Mouse (Mus musculus) limb, embryonic 13.5 days (tissue): ENCODE results near the gene Timm17b. TPM values are rescaled to one million over a fixed set of nuclear protein-coding genes. Genes with fewer than 3 reads are reported as not detected.
"Not testable (repeated sequence)": the region's sequence is repeated elsewhere in the genome, so short reads cannot be mapped to it uniquely, and the experiment has no call there.

Source experiments
- ATAC-seq: fragments of 200-750 bp; cut with Nextera tagmentation; 2 replicates; pipeline ENCODE4 v1.8.0; 2017; ENCODE audit warnings: low read depth, moderate number of reproducible peaks, moderate TSS enrichment; ENCODE audit not compliant: low FRiP score
- H3K27ac ChIP-seq: fragments of 300-500 bp; sonication (generic); 2 replicates; pipeline ENCODE4 v1.5.1; 2015; ENCODE audit warnings: inconsistent platforms, mild to moderate bottlenecking, moderate library complexity
- H3K27me3 ChIP-seq: fragments of 300-500 bp; sonication (generic); 2 replicates; pipeline ENCODE4 v1.6.1; 2015; ENCODE audit warnings: mild to moderate bottlenecking, inconsistent platforms
- H3K36me3 ChIP-seq: fragments of 300-500 bp; sonication (generic); 2 replicates; pipeline ENCODE4 v1.6.1; 2015; ENCODE audit warnings: inconsistent platforms, mild to moderate bottlenecking, moderate library complexity
- H3K4me1 ChIP-seq: fragments of 300-500 bp; sonication (generic); 2 replicates; pipeline ENCODE4 v1.6.1; 2015; ENCODE audit warnings: inconsistent platforms
- H3K4me2 ChIP-seq: fragments of 300-500 bp; sonication (generic); replicated peaks from 2 replicates; pipeline ENCODE4 v1.6.1; 2015; ENCODE audit warnings: inconsistent platforms, mild to moderate bottlenecking, moderate library complexity
- H3K4me3 ChIP-seq: fragments of 300-500 bp; sonication (generic); 2 replicates; pipeline ENCODE4 v1.5.1; 2015; ENCODE audit warnings: moderate library complexity, mild to moderate bottlenecking, inconsistent platforms
- H3K9ac ChIP-seq: fragments of 300-500 bp; sonication (generic); 2 replicates; pipeline ENCODE4 v1.6.1; 2015; ENCODE audit warnings: mild to moderate bottlenecking, inconsistent platforms
- H3K9me3 ChIP-seq: fragments of 300-500 bp; sonication (generic); 2 replicates; pipeline ENCODE4 v1.6.1; 2016; ENCODE audit warnings: inconsistent platforms
- WGBS: fragments of 180-500 bp; shearing (Covaris S2); methylation state at CpG from one replicate; pipeline ENCODE4 v1.1.7; 2015; 5-methylcytosine and 5-hydroxymethylcytosine counted together
- polyA plus RNA-seq: library from polyadenylated mRNA; unstranded; fragments of >200 nt; fragmentation: Nextera tagmentation; extraction: Ambion mirVana; gene quantifications from 2 replicates; pipeline ENCODE4 v1.2.1, GENCODE M21; 2015

Timm17b gene
- polyA plus RNA-seq, 1 experiment from 2014 or later = 179 TPM

DNA sequence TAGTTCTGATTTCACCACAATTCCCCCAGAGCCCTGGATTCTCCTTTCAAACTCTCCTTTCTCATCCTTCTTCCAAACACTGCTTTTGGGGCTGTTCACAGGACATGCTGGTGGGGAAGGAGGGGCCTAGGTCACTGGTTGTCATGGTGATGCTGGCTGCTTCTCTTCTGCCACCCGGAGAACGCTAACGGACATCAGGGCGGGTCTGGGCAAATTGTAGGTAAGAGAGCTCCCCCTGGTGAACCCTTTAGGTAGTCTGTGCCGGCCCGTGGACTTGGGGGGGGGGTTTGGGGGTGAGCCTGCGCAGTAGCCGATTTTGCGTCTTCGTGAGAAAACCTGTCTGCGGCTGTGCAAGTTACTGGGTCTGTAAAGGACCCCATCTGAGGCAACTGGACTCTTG lies 19.3 kb upstream of the Timm17b start:
- Histone ChIP-seq H3K36me3 (peaks cover 6% of the 10 kb centered on the region; the same call in 1 of the 2 replicates), H3K27ac (no peak overlapping the region), H3K27me3 (no peaks in the 10 kb centered on the region), H3K9me3 (no peaks in the 10 kb centered on the region), H3K4me2 (peak overlapping the region; percentile 89), H3K9ac (no peak overlapping the region), H3K4me1 (peaks cover 3% of the 10 kb centered on the region; the same call in 1 of the 2 replicates), H3K4me3 (peak overlapping the region; percentile 8)
- ATAC-seq = peak; percentile 42; the same call in 1 of the 2 replicates
- WGBS = 7% methylated on average over 11 of the region's 11 CpGs

DNA sequence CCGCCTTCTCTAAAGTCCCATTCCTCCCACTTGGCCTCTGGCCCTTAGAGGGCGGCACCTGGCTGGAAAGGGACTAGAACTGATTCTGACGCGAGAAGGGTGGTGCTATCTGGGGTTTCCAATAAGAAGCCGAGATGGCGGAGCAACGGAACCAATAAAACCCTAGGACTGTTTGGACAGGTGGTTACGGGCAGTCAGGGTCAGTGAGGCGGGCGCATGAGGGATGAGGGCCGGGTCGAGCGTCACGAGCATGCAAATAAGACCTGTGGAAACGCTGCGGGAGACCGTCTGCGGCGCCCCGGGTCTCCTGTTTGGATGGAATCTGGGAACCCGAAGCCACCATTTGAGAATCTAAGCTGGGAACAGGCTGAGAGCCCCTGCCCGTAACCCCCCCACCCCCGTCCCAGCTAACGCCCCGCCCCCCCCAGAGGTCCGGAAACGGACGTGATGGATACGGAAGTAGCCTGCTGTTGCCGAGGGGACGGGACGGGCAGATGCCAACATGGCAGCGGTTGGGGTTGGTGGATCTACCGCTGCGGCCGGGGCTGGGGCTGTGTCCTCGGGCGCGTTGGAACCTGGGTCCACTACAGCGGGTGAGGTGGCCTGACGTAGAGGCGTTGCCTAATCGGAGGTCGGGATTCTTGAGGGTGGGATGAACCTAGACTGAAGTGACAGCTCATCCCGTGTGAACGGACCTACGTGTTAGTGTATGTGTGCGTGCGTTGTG lies 15.2 kb upstream of the Timm17b start, which contains the start of gene Slc35a2:
Slc35a2 (plus strand) TSS at position 188 of the 727 bp plus-strand sequence.
- Histone ChIP-seq H3K36me3 (peaks cover 3% of the 10 kb centered on the region; the same call in 1 of the 2 replicates), H3K4me2 (peak within 1 kb of the TSS; percentile 70), H3K4me3 (peak within 1 kb of the TSS; percentile 58), H3K9ac (peak within 1 kb of the TSS; percentile 56), H3K4me1 (peaks cover 3% of the 10 kb centered on the region; the same call in 1 of the 2 replicates), H3K27ac (peak within 1 kb of the TSS; percentile 75; the same call in 1 of the 2 replicates), H3K9me3 (no peaks in the 10 kb centered on the region), H3K27me3 (no peaks in the 10 kb centered on the region)
- ATAC-seq = peak; percentile 90
- WGBS = 12% methylated on average over 49 of the region's 49 CpGs

DNA sequence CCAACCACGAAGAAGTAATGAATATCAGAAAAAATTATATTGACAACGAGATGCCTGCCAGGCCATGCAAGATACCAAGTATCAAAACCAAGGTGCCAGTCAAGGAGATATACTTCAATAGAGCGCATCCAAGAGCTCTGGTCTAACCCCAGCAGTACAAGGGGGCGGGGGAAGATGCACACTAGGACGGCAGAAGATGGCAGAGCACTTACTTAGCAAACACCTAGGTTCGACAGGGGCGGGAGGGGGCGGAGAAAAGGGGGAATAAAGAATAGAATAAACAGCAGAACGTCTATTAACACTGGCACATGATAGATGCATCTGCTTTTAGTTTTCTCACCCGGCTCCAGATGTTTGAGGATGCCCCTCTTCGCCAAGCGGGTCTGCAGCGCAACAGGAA lies 946 bp upstream of the Timm17b start:
- H3K4me3 ChIP-seq = peak overlapping the region; percentile 56
- H3K9me3 ChIP-seq = no peaks in the 10 kb centered on the region
- H3K9ac ChIP-seq = peak overlapping the region; percentile 54
- H3K36me3 ChIP-seq = peaks cover 26% of the 10 kb centered on the region
- ATAC-seq = no peak
- no peaks in the 10 kb centered on the region for H3K27me3 ChIP-seq
- peaks cover 6% of the 10 kb centered on the region; the same call in 1 of the 2 replicates for H3K4me1 ChIP-seq
- peak overlapping the region; percentile 79; the same call in 1 of the 2 replicates for H3K27ac ChIP-seq
- WGBS = 39% methylated on average over 13 of the region's 13 CpGs
- peak overlapping the region; percentile 63 for H3K4me2 ChIP-seq

DNA sequence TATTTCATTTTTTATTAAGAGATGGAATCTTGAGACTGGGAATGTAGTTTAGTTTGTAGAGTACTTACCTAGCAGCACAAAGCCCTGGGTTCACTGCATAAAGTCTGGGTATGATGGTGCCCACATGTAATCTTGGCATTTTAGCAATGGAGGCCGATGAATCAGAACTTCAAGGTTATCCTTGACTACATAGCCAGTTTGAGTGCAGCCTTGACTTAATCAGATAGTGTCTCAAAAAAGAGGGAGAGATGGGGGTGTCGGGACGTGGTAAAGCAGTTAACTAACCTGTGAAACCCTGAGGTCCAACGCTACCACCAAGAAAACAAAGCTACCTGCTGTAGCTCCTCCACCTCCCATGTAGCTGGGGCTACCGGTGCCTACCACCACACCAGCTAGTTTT lies 5.3 kb downstream of the Timm17b start:
- WGBS = 86% methylated on average over 5 of the region's 5 CpGs
- Histone ChIP-seq H3K27ac (no peak overlapping the region), H3K9ac (no peak overlapping the region)

DNA sequence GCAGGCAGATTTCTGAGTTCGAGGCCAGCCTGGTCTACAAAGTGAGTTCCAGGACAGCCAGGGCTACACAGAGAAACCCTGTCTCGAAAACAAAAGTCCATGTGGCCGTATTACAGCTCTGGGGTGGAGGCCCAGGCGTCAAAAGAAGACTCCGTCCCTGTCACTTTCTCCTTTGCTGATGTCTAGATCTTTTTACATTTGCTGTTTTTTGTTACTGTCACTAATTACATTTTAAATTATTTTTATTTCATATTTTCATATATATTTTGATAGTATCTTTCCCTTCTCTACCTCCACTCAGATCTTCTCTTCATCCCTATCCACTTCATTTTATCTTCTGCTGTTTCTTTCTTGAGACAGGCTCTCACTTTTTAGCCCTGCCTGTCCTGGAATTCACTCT lies 8.6 kb downstream of the Timm17b start, which contains the start of gene Gm10491:
Gm10491 (minus strand) TSS at position 101 of the 400 bp plus-strand sequence.
- Histone ChIP-seq H3K27ac (no peak within 1 kb of the TSS), H3K27me3 (no peaks in the 10 kb centered on the region), H3K4me2 (no peak within 1 kb of the TSS), H3K9me3 (no peaks in the 10 kb centered on the region), H3K4me3 (no peak within 1 kb of the TSS), H3K9ac (no peak within 1 kb of the TSS), H3K4me1 (no peaks in the 10 kb centered on the region), H3K36me3 (peaks cover 12% of the 10 kb centered on the region)
- ATAC-seq = no peak
- WGBS = 91% methylated on average over 5 of the region's 5 CpGs

More for the DNA sequence above, 5.3 kb downstream of the Timm17b start:
- Histone ChIP-seq H3K9me3 (no peaks in the 10 kb centered on the region), H3K27me3 (no peaks in the 10 kb centered on the region), H3K4me2 (no peak overlapping the region), H3K4me3 (no peak overlapping the region), H3K36me3 (peaks cover 12% of the 10 kb centered on the region), H3K4me1 (no peaks in the 10 kb centered on the region)
- ATAC-seq = no peak

DNA sequence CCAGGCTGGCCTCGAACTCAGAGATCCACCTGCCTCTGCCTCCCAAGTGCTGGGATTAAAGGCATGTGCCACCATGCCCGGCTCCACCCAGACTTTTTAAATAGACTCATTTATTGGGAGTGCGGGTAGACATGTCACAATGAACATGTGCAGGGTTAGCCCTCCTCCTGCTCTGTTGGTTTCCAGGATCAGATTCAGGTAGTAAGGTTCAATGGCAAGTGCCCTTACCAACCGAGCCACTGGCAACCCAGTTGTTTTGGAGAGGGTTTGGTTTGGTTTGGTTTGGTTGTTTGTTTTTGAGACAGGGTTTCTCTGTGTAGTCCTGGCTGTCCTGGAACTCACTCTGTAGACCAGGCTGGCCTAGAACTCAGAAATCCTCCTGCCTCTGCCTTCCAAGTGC lies 10.1 kb downstream of the Timm17b start, which contains the start of gene Gm10490:
Gm10490 (plus strand) TSS at position 301 of the 400 bp plus-strand sequence.
- not testable (repeated sequence) for ATAC-seq, H3K4me1 ChIP-seq, H3K4me3 ChIP-seq, H3K27ac ChIP-seq, H3K4me2 ChIP-seq, H3K9me3 ChIP-seq, H3K9ac ChIP-seq, H3K27me3 ChIP-seq
- peaks cover 12% of the 10 kb centered on the region for H3K36me3 ChIP-seq
- WGBS = 93% methylated on average over 4 of the region's 4 CpGs

DNA sequence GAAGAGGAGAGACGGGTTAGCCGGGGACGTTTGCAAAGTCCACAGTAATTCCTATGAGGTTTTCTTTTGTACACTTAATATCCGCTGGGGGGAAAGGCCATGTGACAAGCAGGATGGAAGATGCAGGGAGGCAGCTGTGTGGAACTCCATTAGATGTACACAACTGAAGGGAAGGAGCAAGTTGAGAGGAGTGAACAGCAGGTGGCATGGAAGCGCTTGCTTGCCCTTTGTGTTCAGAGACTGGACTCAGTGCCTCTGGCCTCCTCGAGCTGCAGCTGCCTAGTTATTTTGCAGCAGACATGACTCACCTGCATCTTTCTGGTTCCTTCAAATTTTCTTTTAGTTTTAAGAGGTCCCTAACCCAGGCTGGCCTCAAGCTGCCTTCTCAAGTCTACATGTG lies 11.3 kb downstream of the Timm17b start:
- H3K9me3 ChIP-seq = no peaks in the 10 kb centered on the region
- H3K27me3 ChIP-seq = no peaks in the 10 kb centered on the region
- H3K9ac ChIP-seq = no peak overlapping the region
- H3K4me3 ChIP-seq = no peak overlapping the region
- no peaks in the 10 kb centered on the region for H3K4me1 ChIP-seq
- ATAC-seq = no peak
- H3K27ac ChIP-seq = no peak overlapping the region
- H3K4me2 ChIP-seq = no peak overlapping the region
- peaks cover 12% of the 10 kb centered on the region for H3K36me3 ChIP-seq
- WGBS = 69% methylated on average over 6 of the region's 6 CpGs

DNA sequence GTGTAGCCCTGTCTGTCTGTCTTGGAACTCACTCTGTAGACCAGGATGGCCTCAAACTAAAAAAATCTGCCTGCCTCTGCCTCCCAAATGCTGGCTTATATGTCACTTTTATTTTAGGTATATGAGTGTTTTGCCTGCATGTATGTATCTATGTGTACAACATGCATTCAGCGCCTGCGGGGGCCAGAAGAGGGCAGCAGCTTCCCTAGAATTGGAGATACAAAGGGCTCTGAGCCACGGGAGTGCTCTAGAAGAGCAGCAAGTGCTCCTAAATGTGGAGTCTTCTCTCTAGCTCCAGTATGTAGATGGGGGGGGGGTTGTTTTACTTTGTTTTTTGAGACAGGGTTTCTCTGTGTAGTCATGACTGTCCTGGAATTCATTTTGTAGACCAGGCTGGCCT lies 16.5 kb downstream of the Timm17b start:
- not testable (repeated sequence) for H3K4me3 ChIP-seq, H3K36me3 ChIP-seq, H3K9ac ChIP-seq, ATAC-seq, H3K27ac ChIP-seq, H3K9me3 ChIP-seq, H3K4me1 ChIP-seq, H3K4me2 ChIP-seq
- 15% methylated on average over 3 of the region's 3 CpGs for WGBS
- peaks cover 25% of the 10 kb centered on the region for H3K27me3 ChIP-seq

DNA sequence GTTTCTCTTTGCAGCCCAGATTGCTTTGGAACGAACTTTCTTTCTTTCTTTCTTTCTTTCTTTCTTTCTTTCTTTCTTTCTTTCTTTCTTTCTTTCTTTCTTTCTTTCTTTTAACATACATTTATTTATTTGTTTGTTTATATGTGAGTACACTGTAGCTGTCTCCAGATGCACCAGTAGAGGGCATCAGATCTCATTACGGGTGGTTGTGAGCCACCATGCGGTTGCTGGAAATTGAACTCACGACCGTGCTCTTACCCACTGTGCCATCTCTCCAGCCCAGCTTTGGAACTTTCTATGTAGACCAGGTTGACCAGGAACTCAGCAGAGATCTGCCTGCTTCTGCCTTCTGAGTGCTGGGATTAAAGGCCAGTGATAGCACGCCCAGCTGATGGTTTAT lies 18.8 kb downstream of the Timm17b start:
- H3K27ac ChIP-seq, ATAC-seq, H3K9me3 ChIP-seq, H3K4me1 ChIP-seq, H3K36me3 ChIP-seq, H3K9ac ChIP-seq, H3K4me3 ChIP-seq, H3K4me2 ChIP-seq: not testable (repeated sequence)
- 60% methylated on average over 6 of the region's 6 CpGs for WGBS
- H3K27me3 ChIP-seq = peaks cover 48% of the 10 kb centered on the region

DNA sequence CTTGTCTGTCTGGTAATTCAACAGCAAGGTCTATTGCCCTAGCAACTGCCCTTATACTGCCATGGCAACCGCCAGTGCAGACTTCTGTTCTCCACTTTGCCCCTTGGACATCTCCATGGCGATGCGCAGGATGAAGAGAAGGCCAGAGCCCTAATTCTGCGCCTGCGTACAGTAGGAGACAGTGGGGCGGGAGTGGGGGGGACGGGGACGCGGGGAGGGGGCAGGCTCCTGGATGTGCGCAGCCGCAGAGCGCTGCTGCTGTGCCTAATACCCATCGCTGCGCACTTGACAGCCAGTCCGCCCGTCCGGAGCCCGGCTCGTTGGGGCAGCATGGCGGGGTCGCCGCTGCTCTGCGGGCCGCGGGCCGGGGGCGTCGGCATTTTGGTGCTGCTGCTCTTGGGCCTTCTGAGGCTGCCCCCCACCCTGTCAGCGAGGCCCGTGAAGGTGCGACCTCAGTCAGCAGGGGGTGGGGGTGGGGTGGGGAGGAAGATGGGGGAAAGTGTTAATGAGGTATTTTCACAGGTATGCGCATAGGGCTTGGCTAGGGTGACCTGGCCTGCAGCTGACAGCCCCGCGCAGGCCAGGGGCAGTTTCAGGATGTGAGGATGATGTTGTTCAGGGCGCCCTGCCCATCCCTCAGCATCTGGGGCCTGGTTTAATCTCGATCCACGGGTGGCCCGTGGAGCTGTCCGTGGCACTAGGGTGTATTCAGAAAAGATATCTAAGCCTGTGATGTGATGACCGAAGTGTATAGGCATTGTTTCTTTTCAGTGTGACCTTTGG lies 20.6 kb downstream of the Timm17b start, which contains the start of gene Pcsk1n:
Pcsk1n (plus strand) TSS at position 222 of the 783 bp plus-strand sequence.
- H3K4me1 ChIP-seq = no peaks in the 10 kb centered on the region
- peak within 1 kb of the TSS; percentile 30 for H3K4me3 ChIP-seq
- H3K27me3 ChIP-seq = peaks cover 66% of the 10 kb centered on the region
- H3K36me3 ChIP-seq = no peaks in the 10 kb centered on the region
- H3K4me2 ChIP-seq = peak within 1 kb of the TSS; percentile 56
- no peak within 1 kb of the TSS for H3K9ac ChIP-seq
- ATAC-seq = no peak
- 20% methylated on average over 29 of the region's 40 CpGs for WGBS
- no peak within 1 kb of the TSS for H3K27ac ChIP-seq
- H3K9me3 ChIP-seq = no peaks in the 10 kb centered on the region

DNA sequence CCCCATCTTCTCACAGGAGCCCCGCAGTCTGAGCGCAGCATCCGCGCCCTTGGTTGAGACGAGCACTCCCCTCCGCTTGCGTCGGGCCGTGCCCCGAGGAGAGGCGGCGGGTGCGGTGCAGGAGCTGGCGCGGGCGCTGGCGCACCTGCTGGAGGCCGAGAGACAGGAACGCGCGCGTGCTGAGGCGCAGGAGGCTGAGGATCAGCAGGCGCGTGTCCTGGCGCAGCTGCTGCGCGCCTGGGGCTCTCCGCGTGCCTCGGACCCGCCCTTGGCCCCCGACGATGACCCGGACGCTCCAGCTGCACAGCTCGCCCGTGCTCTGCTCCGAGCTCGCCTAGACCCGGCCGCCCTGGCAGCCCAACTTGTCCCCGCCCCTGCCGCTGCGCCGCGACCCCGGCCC lies 22.9 kb downstream of the Timm17b start:
- no peak overlapping the region for H3K27ac ChIP-seq
- H3K27me3 ChIP-seq = peaks cover 85% of the 10 kb centered on the region
- no peaks in the 10 kb centered on the region for H3K36me3 ChIP-seq
- no peak overlapping the region for H3K9ac ChIP-seq
- peak overlapping the region; percentile 58 for H3K4me2 ChIP-seq
- ATAC-seq = no peak
- H3K4me1 ChIP-seq = no peaks in the 10 kb centered on the region
- 10% methylated on average over 44 of the region's 48 CpGs for WGBS
- H3K4me3 ChIP-seq = peak overlapping the region; percentile 31
- no peaks in the 10 kb centered on the region for H3K9me3 ChIP-seq

DNA sequence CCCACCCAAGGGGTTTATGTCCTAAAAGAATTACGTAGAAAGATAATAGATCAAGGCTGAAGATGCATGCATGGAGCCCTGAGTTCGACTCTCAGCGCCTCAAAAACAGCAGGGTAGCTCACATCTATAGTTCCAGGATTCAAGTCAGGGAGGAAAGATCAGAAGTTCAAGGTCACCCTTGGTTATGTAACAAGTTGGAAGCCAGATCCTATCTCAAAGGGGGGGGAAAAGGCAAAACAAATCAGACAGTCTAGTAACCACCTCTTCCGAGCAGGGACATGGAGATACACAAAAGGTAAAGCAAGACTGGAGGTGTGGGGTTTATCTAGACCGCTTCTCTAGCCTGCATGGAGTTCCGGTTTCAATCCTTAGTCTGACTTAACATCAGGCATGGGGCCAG lies 27.1 kb downstream of the Timm17b start:
- Histone ChIP-seq H3K4me1 (no peaks in the 10 kb centered on the region), H3K27me3 (peaks cover 88% of the 10 kb centered on the region), H3K36me3 (peaks cover 17% of the 10 kb centered on the region), H3K27ac (no peak overlapping the region), H3K9ac (no peak overlapping the region), H3K9me3 (peaks cover 4% of the 10 kb centered on the region; the same call in 1 of the 2 replicates), H3K4me2 (no peak overlapping the region), H3K4me3 (no peak overlapping the region)
- 62% methylated on average over 6 of the region's 6 CpGs for WGBS
- no peak for ATAC-seq
